Mouse (Mus musculus): Measurements from ENCODE around the gene Mterf4.

Mterf4 gene

GRCm38 (mm10) chr1:93267207-93267606 is 38.5 kb downstream of the Mterf4 start:
- DNase-seq (ENCODE audit: low spot score) = peak; percentile 63

- no peak for DNase-seq (ENCODE audit: low spot score)
Observed at GRCm38 (mm10) chr1:93257560-93257959, 48.2 kb downstream of the Mterf4 start.

- no peak for DNase-seq (ENCODE audit: low spot score)
Observed at GRCm38 (mm10) chr1:93255761-93256160, 50.0 kb downstream of the Mterf4 start.

- peak; percentile 77 for DNase-seq (ENCODE audit: low spot score)
Observed at GRCm38 (mm10) chr1:93252586-93252985, 53.1 kb downstream of the Mterf4 start.
